Mouse (Mus musculus): ENCODE data around the gene Swap70. TPM values are rescaled to one million over a fixed set of nuclear protein-coding genes. Genes with fewer than 3 reads are reported as not detected.

Swap70 gene
- polyA plus RNA-seq, 1 experiment, result 8.4 TPM

GRCm38 (mm10) chr7:110296889-110297603, 75.5 kb downstream of the Swap70 start:
- Histone ChIP-seq H3K36me3 (replicated peaks; ENCODE audit: low read length) (no peaks in the 10 kb centered on the region), H3K4me1 (peaks cover 11% of the 10 kb centered on the region), H3K27me3 (replicated peaks) (peaks cover 81% of the 10 kb centered on the region), H3K4me3 (replicated peaks) (no peak overlapping the region), H3K9me3 (peaks cover 25% of the 10 kb centered on the region)
- TF ChIP-seq FLI1 (IDR thresholded peaks at IDR 0.05; ENCODE audit: low read length), result no peak
- TF ChIP-seq GATA1 (IDR thresholded peaks at IDR 0.05; ENCODE audit: borderline replicate concordance, low read length), result no peak

- Histone ChIP-seq H3K9me3 (peaks cover 19% of the 10 kb centered on the region), H3K36me3 (replicated peaks; ENCODE audit: low read length) (no peaks in the 10 kb centered on the region), H3K4me1 (peaks cover 11% of the 10 kb centered on the region), H3K27me3 (replicated peaks) (peaks cover 79% of the 10 kb centered on the region), H3K4me3 (replicated peaks) (no peak overlapping the region)
- TF ChIP-seq GATA1 (IDR thresholded peaks at IDR 0.05; ENCODE audit: borderline replicate concordance, low read length) (no peak), FLI1 (IDR thresholded peaks at IDR 0.05; ENCODE audit: low read length) (no peak)
These were observed 76.1 kb downstream of the Swap70 start for GRCm38 (mm10) chr7:110297611-110298010.

- Histone ChIP-seq H3K4me3 (replicated peaks) (no peak overlapping the region), H3K4me1 (peaks cover 11% of the 10 kb centered on the region), H3K27me3 (replicated peaks) (peaks cover 79% of the 10 kb centered on the region), H3K9me3 (peaks cover 14% of the 10 kb centered on the region), H3K36me3 (replicated peaks; ENCODE audit: low read length) (no peaks in the 10 kb centered on the region)
- TF ChIP-seq FLI1 (IDR thresholded peaks at IDR 0.05; ENCODE audit: low read length) (no peak), GATA1 (IDR thresholded peaks at IDR 0.05; ENCODE audit: borderline replicate concordance, low read length) (no peak)
These were observed 76.6 kb downstream of the Swap70 start for GRCm38 (mm10) chr7:110298090-110298489.

GRCm38 (mm10) chr7:110298739-110299410, 77.4 kb downstream of the Swap70 start:
- TF ChIP-seq GATA1 (IDR thresholded peaks at IDR 0.05; ENCODE audit: borderline replicate concordance, low read length) (no peak), FLI1 (IDR thresholded peaks at IDR 0.05; ENCODE audit: low read length) (no peak)
- no peak overlapping the region for H3K4me3 ChIP-seq (replicated peaks)
- peaks cover 11% of the 10 kb centered on the region for H3K4me1 ChIP-seq
- no peaks in the 10 kb centered on the region for H3K36me3 ChIP-seq (replicated peaks; ENCODE audit: low read length)
- H3K9me3 ChIP-seq, result peaks cover 12% of the 10 kb centered on the region
- peaks cover 85% of the 10 kb centered on the region for H3K27me3 ChIP-seq (replicated peaks)

- Histone ChIP-seq H3K27me3 (replicated peaks) (peaks cover 91% of the 10 kb centered on the region), H3K36me3 (replicated peaks; ENCODE audit: low read length) (no peaks in the 10 kb centered on the region), H3K9me3 (no peaks in the 10 kb centered on the region), H3K4me3 (replicated peaks) (no peak overlapping the region), H3K4me1 (no peaks in the 10 kb centered on the region)
- TF ChIP-seq GATA1 (IDR thresholded peaks at IDR 0.05; ENCODE audit: borderline replicate concordance, low read length), result no peak
- TF ChIP-seq FLI1 (IDR thresholded peaks at IDR 0.05; ENCODE audit: low read length), result no peak
These were observed 81.4 kb downstream of the Swap70 start for GRCm38 (mm10) chr7:110302886-110303285.

- Histone ChIP-seq H3K36me3 (replicated peaks; ENCODE audit: low read length) (no peaks in the 10 kb centered on the region), H3K27me3 (replicated peaks) (peaks cover 86% of the 10 kb centered on the region), H3K4me3 (replicated peaks) (no peak overlapping the region), H3K4me1 (peaks cover 19% of the 10 kb centered on the region), H3K9me3 (no peaks in the 10 kb centered on the region)
- TF ChIP-seq GATA1 (IDR thresholded peaks at IDR 0.05; ENCODE audit: borderline replicate concordance, low read length), result no peak
- TF ChIP-seq FLI1 (IDR thresholded peaks at IDR 0.05; ENCODE audit: low read length), result no peak
These were observed 84.0 kb downstream of the Swap70 start for GRCm38 (mm10) chr7:110305486-110305885.

GRCm38 (mm10) chr7:110306281-110306680, 84.8 kb downstream of the Swap70 start:
- TF ChIP-seq GATA1 (IDR thresholded peaks at IDR 0.05; ENCODE audit: borderline replicate concordance, low read length) (no peak), FLI1 (IDR thresholded peaks at IDR 0.05; ENCODE audit: low read length) (no peak)
- H3K9me3 ChIP-seq, result no peaks in the 10 kb centered on the region
- no peaks in the 10 kb centered on the region for H3K36me3 ChIP-seq (replicated peaks; ENCODE audit: low read length)
- H3K27me3 ChIP-seq (replicated peaks), result peaks cover 82% of the 10 kb centered on the region
- H3K4me3 ChIP-seq (replicated peaks), result no peak overlapping the region
- H3K4me1 ChIP-seq, result peaks cover 23% of the 10 kb centered on the region

GRCm38 (mm10) chr7:110307741-110308140, 86.2 kb downstream of the Swap70 start:
- no peak overlapping the region for H3K4me3 ChIP-seq (replicated peaks)
- no peaks in the 10 kb centered on the region for H3K9me3 ChIP-seq
- TF ChIP-seq GATA1 (IDR thresholded peaks at IDR 0.05; ENCODE audit: borderline replicate concordance, low read length) (no peak), FLI1 (IDR thresholded peaks at IDR 0.05; ENCODE audit: low read length) (no peak)
- peaks cover 77% of the 10 kb centered on the region for H3K27me3 ChIP-seq (replicated peaks)
- peaks cover 37% of the 10 kb centered on the region for H3K4me1 ChIP-seq
- no peaks in the 10 kb centered on the region for H3K36me3 ChIP-seq (replicated peaks; ENCODE audit: low read length)

GRCm38 (mm10) chr7:110309246-110309645, 87.7 kb downstream of the Swap70 start:
- H3K36me3 ChIP-seq (replicated peaks; ENCODE audit: low read length), result no peaks in the 10 kb centered on the region

GRCm38 (mm10) chr7:110313392-110314055, 92.0 kb downstream of the Swap70 start:
- TF ChIP-seq FLI1 (IDR thresholded peaks at IDR 0.05; ENCODE audit: low read length) (no peak), GATA1 (IDR thresholded peaks at IDR 0.05; ENCODE audit: borderline replicate concordance, low read length) (peak; percentile 86; the same call in 1 of the 3 replicates)
- peak overlapping the region; percentile 86 for H3K4me3 ChIP-seq (replicated peaks)
- H3K4me1 ChIP-seq, result peaks cover 53% of the 10 kb centered on the region
- H3K9me3 ChIP-seq, result peaks cover 35% of the 10 kb centered on the region
- H3K36me3 ChIP-seq (replicated peaks; ENCODE audit: low read length), result peaks cover 20% of the 10 kb centered on the region
- peaks cover 56% of the 10 kb centered on the region for H3K27me3 ChIP-seq (replicated peaks)

More at GRCm38 (mm10) chr7:110309246-110309645, 87.7 kb downstream of the Swap70 start:
- TF ChIP-seq FLI1 (IDR thresholded peaks at IDR 0.05; ENCODE audit: low read length), result no peak
- Histone ChIP-seq H3K27me3 (replicated peaks) (peaks cover 63% of the 10 kb centered on the region), H3K9me3 (peaks cover 2% of the 10 kb centered on the region), H3K4me3 (replicated peaks) (no peak overlapping the region), H3K4me1 (peaks cover 52% of the 10 kb centered on the region)

All from megakaryocyte, embryonic 14.5 days (primary cell).